Mouse (Mus musculus): ENCODE measurements around the gene Olfr1262.

Olfr1262 gene

GRCm38 (mm10) chr2:89999845-90000244 lies at the start of gene Olfr1262:
Gene Olfr1262, plus strand, starts transcription at chr2:90000145.
- no peak for DNase-seq (ENCODE audit: low spot score in 2 of 2)

GRCm38 (mm10) chr2:89974184-89974583 lies 25.8 kb upstream of the Olfr1262 start, which contains the start of gene Olfr1260:
Gene Olfr1260, plus strand, starts transcription at chr2:89974340.
- no peak for DNase-seq (ENCODE audit: low spot score in 2 of 2)

DNA sequence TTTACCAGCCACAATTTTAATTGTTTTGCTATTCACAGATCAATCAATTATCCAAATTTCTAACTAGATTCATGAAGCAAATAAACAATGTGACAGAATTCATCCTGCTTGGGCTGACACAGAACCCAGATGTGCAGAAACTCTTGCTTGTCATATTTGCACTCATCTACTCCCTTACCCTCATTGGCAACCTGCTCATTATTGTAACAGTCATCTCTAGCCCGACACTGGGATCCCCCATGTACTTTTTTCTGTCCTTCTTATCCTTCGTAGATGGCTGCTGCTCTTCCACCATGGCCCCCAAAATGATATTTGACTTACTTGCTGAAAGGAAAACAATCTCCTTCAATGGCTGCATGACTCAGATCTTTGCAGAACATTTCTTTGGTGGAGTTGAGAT lies 22.2 kb upstream of the Olfr1262 start:
- no peak for DNase-seq (ENCODE audit: low spot score in 2 of 2)

GRCm38 (mm10) chr2:89990921-89991320 lies 9.0 kb upstream of the Olfr1262 start, which contains the start of gene Olfr1261:
Gene Olfr1261, plus strand, starts transcription at chr2:89991221.
- DNase-seq (ENCODE audit: low spot score in 2 of 2), result no peak

DNA sequence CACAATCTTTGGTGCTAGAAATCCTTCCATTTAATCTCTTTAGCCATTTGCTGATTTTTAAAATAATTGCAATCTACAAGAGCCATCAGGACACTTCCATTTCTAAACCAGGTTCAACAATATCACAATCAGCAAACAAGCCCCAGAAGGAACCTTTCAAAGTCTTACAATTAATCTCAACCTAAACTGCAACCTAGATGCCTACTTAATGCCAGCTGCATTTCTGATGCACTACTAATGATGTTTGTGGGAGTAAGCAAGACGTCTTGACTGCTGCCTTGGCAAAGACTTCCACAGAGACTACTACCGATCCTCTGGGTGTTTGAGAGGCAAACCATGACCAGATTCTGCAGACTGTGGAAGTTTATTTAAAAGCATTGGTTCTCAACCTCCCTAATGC lies 11.9 kb downstream of the Olfr1262 start, which contains the start of gene Olfr1263:
Gene Olfr1263, plus strand, starts transcription at position 301 of the 400 bp plus-strand sequence.
- no peak for DNase-seq (ENCODE audit: low spot score in 2 of 2)

DNA sequence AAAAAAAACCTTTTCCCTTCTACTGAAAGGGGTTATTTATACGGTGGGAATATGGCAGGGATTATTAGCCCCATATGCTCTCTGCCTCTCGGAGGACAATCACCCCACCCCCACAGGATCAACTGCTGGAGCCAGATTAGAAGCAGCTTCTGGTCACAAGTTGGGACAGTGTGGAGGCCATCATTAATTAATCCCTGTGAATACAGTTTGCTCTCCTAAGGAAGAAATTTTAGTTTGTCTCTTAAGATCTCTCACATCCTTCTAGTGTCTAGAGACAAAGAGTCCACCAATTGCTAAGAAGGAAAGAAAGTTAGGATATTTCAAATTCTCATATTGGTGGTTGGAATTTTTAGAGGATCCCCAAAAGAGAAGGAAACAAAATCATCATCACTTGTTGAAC lies 25.5 kb downstream of the Olfr1262 start, which contains the start of gene Olfr1264:
Gene Olfr1264, minus strand, starts transcription at position 101 of the 400 bp plus-strand sequence.
- no peak for DNase-seq (ENCODE audit: low spot score in 2 of 2)

- DNase-seq (ENCODE audit: low spot score in 2 of 2), result no peak
Observed at GRCm38 (mm10) chr2:90035037-90035436, 35.1 kb downstream of the Olfr1262 start, which contains the start of gene Olfr1265. Gene Olfr1265, plus strand, starts transcription at chr2:90035337.
